Mouse (Mus musculus) olfactory bulb, adult 2 months (tissue): Measurements from ENCODE around the gene Mlkl.

Experiments
- CTCF ChIP-seq: fragments of 200-500 bp; IDR thresholded peaks from 2 replicates; pipeline ENCODE4 v1.5.1; 2012; ENCODE audit warnings: low read depth, mild to moderate bottlenecking, low read length, moderate library complexity; ENCODE audit not compliant: insufficient read depth
- POLR2A ChIP-seq: fragments of 200-500 bp; IDR thresholded peaks from 2 replicates; pipeline ENCODE4 v1.6.1; 2012; ENCODE audit warnings: mild to moderate bottlenecking, low read depth, low read length, moderate library complexity; ENCODE audit not compliant: insufficient read depth

- TF ChIP-seq CTCF (no peak), POLR2A (no peak)
These were observed at the start of gene Mlkl for GRCm38 (mm10) chr8:111337890-111338347.
